Mouse (Mus musculus): ENCODE measurements around the gene Creld2. TPM values are rescaled to one million over a fixed set of nuclear protein-coding genes. Genes with fewer than 3 reads are reported as not detected.
"Not testable (repeated sequence)": the region's sequence is repeated elsewhere in the genome, so short reads cannot be mapped to it uniquely, and the experiment has no call there.

Gene Creld2
- total RNA-seq (2021) (10 to 100 TPM; 23.6 to 24.7 TPM), polyA plus RNA-seq (2012; rRNA removed) (13.6 and 19.9 TPM in 2 replicates)
- long read RNA-seq, transcript Creld2-201 (10 exons, 1,366 nt) = major isoform, 49 of 55 reads
- long read RNA-seq, partial matches to known transcripts = 5 of 55 reads
- long read RNA-seq, other reads (novel, unspliced or antisense) = 1 of 55 reads

DNA sequence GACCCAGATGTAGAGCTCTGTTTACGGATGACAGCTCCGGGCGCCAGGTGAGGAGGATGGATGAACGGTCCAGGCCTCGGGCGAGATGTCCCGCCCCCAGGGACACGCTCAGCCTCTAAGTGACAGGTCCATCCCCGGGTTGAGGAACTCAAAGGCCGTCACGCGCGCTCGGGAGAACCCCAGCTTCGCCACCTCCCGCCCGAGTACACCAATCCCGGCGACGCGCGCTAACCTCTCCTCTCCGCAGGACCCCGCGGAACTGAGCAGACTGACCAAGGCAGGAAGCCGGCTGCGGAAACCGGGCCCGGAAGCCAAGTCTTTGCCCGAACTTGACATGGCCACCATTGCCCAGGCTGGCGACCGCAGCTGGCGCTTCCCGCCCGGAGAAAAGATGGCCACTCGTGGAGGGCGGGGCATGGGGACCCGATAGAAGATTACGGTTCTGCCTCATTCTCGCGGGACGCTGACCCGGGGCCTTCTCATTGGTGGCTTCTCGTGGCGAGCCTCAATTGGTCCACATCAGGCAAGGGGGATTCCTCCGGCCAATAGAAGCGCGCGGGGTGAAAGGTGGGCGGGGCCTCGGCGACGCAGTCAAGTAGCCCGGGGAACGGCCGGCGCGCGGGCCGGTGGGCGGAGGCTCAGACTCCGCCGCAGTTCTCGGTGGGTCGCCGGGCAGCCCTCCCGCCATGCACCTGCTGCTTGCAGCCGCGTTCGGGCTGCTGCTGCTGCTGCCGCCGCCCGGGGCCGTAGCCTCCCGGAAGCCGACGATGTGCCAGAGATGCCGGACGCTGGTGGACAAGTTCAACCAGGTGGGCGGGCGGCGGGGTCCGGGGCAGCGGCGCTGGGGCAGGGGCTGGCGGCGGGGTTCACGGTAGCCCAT lies at the start of gene Creld2, which contains the start of gene Alg12:
TSS of gene Creld2 (plus strand) at position 621 of the 880 bp plus-strand sequence.
TSS of gene Alg12 (minus strand) at position 293 of the 880 bp plus-strand sequence.
- intact Hi-C loops (cut with DNase I) = loop anchor here (2.0 to 5.0 kb wide), 2 partner anchors 67 to 86 kb away; partner anchors contain the start of gene Zbed4
- TF ChIP-seq POLR2A (IDR thresholded peaks at IDR 0.05; ENCODE audit: insufficient read depth, low read depth, low read length) (peak; percentile 74), EP300 (IDR thresholded peaks at IDR 0.05; ENCODE audit: insufficient read depth, low read depth, low read length) (no peak)

DNA sequence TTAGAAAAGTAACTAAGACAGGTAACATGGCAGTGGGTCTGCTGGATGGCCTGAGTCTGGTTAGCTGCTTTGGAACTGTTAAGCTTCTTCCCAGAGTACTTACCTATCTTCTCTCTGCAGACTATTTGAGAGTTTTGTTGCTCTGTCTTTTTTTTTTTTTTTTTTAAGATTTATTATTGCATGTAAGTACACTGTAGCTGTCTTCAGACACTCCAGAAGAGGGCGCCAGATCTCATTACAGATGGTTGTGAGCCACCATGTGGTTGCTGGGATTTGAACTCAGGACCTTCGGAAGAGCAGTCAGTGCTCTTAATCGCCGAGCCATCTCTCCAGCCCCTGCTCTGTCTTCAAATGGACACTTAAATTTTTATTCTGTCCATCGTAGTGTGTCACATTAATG lies 44.8 kb upstream of the Creld2 start:
- 90% methylated on average over 5 of the region's 5 CpGs for WGBS
- H3K36me3 ChIP-seq (ENCODE audit: control insufficient read depth, insufficient read depth, low read length); H3K27me3 ChIP-seq (ENCODE audit: control insufficient read depth, insufficient read depth, low read length); H3K27ac ChIP-seq; H3K79me2 ChIP-seq (replicated peaks; ENCODE audit: control insufficient read depth, insufficient read depth, low read length); H3K4me1 ChIP-seq (ENCODE audit: control insufficient read depth, insufficient read depth, low read length); H3K4me3 ChIP-seq; intact Hi-C loops (cut with DNase I); H3K9ac ChIP-seq (ENCODE audit: low read depth, low read length); DNase-seq: not testable (repeated sequence)
- peak; percentile 44 for TF ChIP-seq CTCF (IDR thresholded peaks at IDR 0.05)

More for the DNA sequence above, at the start of gene Creld2, which contains the start of gene Alg12:
- under 1% methylated on average over 88 of the region's 88 CpGs for WGBS
- peak within 1 kb of the TSS; percentile 78 for H3K4me3 ChIP-seq
- H3K36me3 ChIP-seq (ENCODE audit: control insufficient read depth, insufficient read depth, low read length) = no peaks in the 10 kb centered on the region
- H3K27ac ChIP-seq = peak within 1 kb of the TSS; percentile 87
- peak; percentile 99 to 100 for DNase-seq
- H3K9ac ChIP-seq (ENCODE audit: low read depth, low read length) = peak within 1 kb of the TSS; percentile 98
- no peaks in the 10 kb centered on the region for H3K79me2 ChIP-seq (replicated peaks; ENCODE audit: control insufficient read depth, insufficient read depth, low read length)
- no peaks in the 10 kb centered on the region for H3K4me1 ChIP-seq (ENCODE audit: control insufficient read depth, insufficient read depth, low read length)
- no peaks in the 10 kb centered on the region for H3K27me3 ChIP-seq (ENCODE audit: control insufficient read depth, insufficient read depth, low read length)

GRCm38 (mm10) chr15:88792140-88792850 lies 27.2 kb upstream of the Creld2 start:
- H3K4me1 ChIP-seq (ENCODE audit: control insufficient read depth, insufficient read depth, low read length) = no peaks in the 10 kb centered on the region
- no peak overlapping the region for H3K9ac ChIP-seq (ENCODE audit: low read depth, low read length)
- no peak overlapping the region for H3K27ac ChIP-seq
- DNase-seq = no peak
- intact Hi-C loops (cut with DNase I) = no loop called here
- TF ChIP-seq CTCF (IDR thresholded peaks at IDR 0.05) = no peak
- no peak for TF ChIP-seq POLR2A (IDR thresholded peaks at IDR 0.05; ENCODE audit: insufficient read depth, low read depth, low read length)
- TF ChIP-seq EP300 (IDR thresholded peaks at IDR 0.05; ENCODE audit: insufficient read depth, low read depth, low read length) = no peak
- no peak overlapping the region for H3K4me3 ChIP-seq
- no peaks in the 10 kb centered on the region for H3K27me3 ChIP-seq (ENCODE audit: control insufficient read depth, insufficient read depth, low read length)
- no peaks in the 10 kb centered on the region for H3K79me2 ChIP-seq (replicated peaks; ENCODE audit: control insufficient read depth, insufficient read depth, low read length)
- 80% methylated on average over 4 of the region's 4 CpGs for WGBS
- H3K36me3 ChIP-seq (ENCODE audit: control insufficient read depth, insufficient read depth, low read length) = no peaks in the 10 kb centered on the region

GRCm38 (mm10) chr15:88794729-88795128 lies 24.7 kb upstream of the Creld2 start:
- DNase-seq; H3K9ac ChIP-seq (ENCODE audit: low read depth, low read length); H3K79me2 ChIP-seq (replicated peaks; ENCODE audit: control insufficient read depth, insufficient read depth, low read length); intact Hi-C loops (cut with DNase I); H3K27me3 ChIP-seq (ENCODE audit: control insufficient read depth, insufficient read depth, low read length); H3K4me3 ChIP-seq; H3K4me1 ChIP-seq (ENCODE audit: control insufficient read depth, insufficient read depth, low read length); H3K27ac ChIP-seq; H3K36me3 ChIP-seq (ENCODE audit: control insufficient read depth, insufficient read depth, low read length): not testable (repeated sequence)
- 78% methylated on average over 5 of the region's 5 CpGs for WGBS

DNA sequence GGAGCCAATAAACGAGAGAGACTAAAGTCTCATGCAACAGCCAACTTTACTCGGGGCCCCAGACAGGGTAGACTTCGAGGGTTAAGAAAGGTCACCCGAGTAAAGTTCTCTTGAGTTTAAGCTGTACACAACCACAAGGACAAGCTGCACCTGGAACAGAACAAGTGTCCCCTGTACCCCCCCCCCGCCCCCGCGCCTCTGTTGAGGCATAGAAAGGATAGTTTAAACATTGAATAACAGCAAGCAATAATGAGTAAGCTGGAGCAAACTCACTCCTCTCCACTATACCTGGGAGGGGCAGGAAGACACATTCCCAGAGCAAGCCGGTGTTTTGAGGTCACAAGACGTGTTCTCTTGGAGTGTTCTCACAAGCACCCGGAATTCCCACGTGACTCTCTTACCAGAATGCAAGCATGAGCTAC lies 19.5 kb upstream of the Creld2 start:
- no peak for TF ChIP-seq CTCF (IDR thresholded peaks at IDR 0.05)
- intact Hi-C loops (cut with DNase I) = no loop called here
- WGBS = 72% methylated on average over 11 of the region's 11 CpGs
- Histone ChIP-seq H3K36me3 (ENCODE audit: control insufficient read depth, insufficient read depth, low read length) (no peaks in the 10 kb centered on the region), H3K4me1 (ENCODE audit: control insufficient read depth, insufficient read depth, low read length) (no peaks in the 10 kb centered on the region), H3K79me2 (replicated peaks; ENCODE audit: control insufficient read depth, insufficient read depth, low read length) (no peaks in the 10 kb centered on the region), H3K4me3 (no peak overlapping the region), H3K27me3 (ENCODE audit: control insufficient read depth, insufficient read depth, low read length) (no peaks in the 10 kb centered on the region), H3K27ac (no peak overlapping the region), H3K9ac (ENCODE audit: low read depth, low read length) (no peak overlapping the region)
- no peak for DNase-seq

DNA sequence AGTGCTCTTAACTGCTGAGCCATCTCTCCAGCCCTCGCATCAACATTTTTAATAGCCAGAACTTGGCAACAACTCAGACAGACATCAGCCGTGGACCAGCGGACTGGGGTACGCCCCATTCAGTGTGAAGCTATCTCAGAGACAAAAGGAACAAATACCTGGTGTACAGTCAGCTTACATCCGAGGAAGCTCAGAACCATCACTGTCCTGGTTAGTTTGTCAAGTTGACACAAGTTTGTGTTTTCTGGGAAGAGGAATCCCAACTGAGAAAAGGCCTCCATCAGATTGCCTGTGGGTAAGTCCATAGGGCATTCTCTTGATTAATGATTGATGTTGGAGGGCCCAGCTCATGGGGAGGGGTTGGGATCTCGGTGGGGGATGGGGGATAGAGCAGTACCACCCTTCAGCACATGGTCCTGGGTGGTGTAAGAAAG lies 18.5 kb upstream of the Creld2 start:
- 73% methylated on average over 6 of the region's 6 CpGs for WGBS
- H3K27ac ChIP-seq = no peak overlapping the region

More for the DNA sequence above, 18.5 kb upstream of the Creld2 start:
- DNase-seq = no peak
- no peak for TF ChIP-seq POLR2A (IDR thresholded peaks at IDR 0.05; ENCODE audit: insufficient read depth, low read depth, low read length)
- Histone ChIP-seq H3K27me3 (ENCODE audit: control insufficient read depth, insufficient read depth, low read length) (no peaks in the 10 kb centered on the region), H3K9ac (ENCODE audit: low read depth, low read length) (no peak overlapping the region), H3K4me3 (no peak overlapping the region), H3K4me1 (ENCODE audit: control insufficient read depth, insufficient read depth, low read length) (no peaks in the 10 kb centered on the region), H3K36me3 (ENCODE audit: control insufficient read depth, insufficient read depth, low read length) (no peaks in the 10 kb centered on the region), H3K79me2 (replicated peaks; ENCODE audit: control insufficient read depth, insufficient read depth, low read length) (no peaks in the 10 kb centered on the region)
- intact Hi-C loops (cut with DNase I) = no loop called here
